ENCODE assay signal across 21 mouse cellular contexts in genomic region chr6:84806132-84806730, GRCm38 (mm10).
DNase-seq lines count a peak whose midpoint lies in the region; ATAC-seq and TF ChIP-seq lines count a peak whose summit lies in the region.
"Had no signal": no experiment of that assay in that cellular context is flagged by ENCODE, and none has a peak within 500 bp of the region (broad histone marks: within the 10 kb centered on the region; RNA-seq: fewer than 3 reads in every experiment).

No protein-coding gene starts in this region.

- DNase-seq in hindbrain, embryonic 14.5 days (ENCODE audit: low spot score), result no peak
- DNase-seq in kidney, adult 2 months, result peak; percentile 2
- no peak for DNase-seq in kidney, adult 9 months
- DNase-seq in right cerebral cortex, postnatal 10 days (ENCODE audit: low spot score in 2 of 2), result peak; percentile 23 to 28
- no peak for DNase-seq in right cerebral cortex, adult 18-20 months
- DNase-seq in lung, postnatal 0 days (ENCODE audit: low spot score), result no peak
- DNase-seq in embryo, embryonic 11 days, result no peak
- DNase-seq: adrenal gland, postnatal 10 days; cerebellum, adult 11-12 months; cerebellum, adult 9-11 months; gastrocnemius, postnatal 36 days; heart, adult 11 months; heart, postnatal 36 days had no signal

- TF ChIP-seq EP300 in lung, postnatal 0 days (IDR thresholded peaks at IDR 0.05), result no peak

- no peaks in the 10 kb centered on the region for H3K27me3 ChIP-seq in hindbrain, embryonic 14.5 days (ENCODE audit: control insufficient read depth, insufficient read depth, low read length)
- H3K27me3 ChIP-seq in hindbrain, embryonic 13.5 days, result no peaks in the 10 kb centered on the region
- no peaks in the 10 kb centered on the region for H3K27me3 ChIP-seq in kidney, adult 2 months (replicated peaks; ENCODE audit: control insufficient read depth, insufficient read depth, low read length)
- no peaks in the 10 kb centered on the region for H3K27me3 ChIP-seq in lung, postnatal 0 days (replicated peaks; ENCODE audit: insufficient read depth, low read length)
- H3K27me3 ChIP-seq: CH12.LX; embryonic facial prominence, embryonic 15.5 days; heart, embryonic 13.5 days had no signal

- H3K36me3 ChIP-seq in hindbrain, embryonic 14.5 days (replicated peaks; ENCODE audit: control insufficient read depth, insufficient read depth), result no peaks in the 10 kb centered on the region
- no peaks in the 10 kb centered on the region for H3K36me3 ChIP-seq in hindbrain, embryonic 13.5 days
- H3K36me3 ChIP-seq in kidney, adult 2 months (ENCODE audit: control insufficient read depth, insufficient read depth, low read length), result no peaks in the 10 kb centered on the region
- H3K36me3 ChIP-seq in lung, postnatal 0 days (ENCODE audit: insufficient read depth, low read length), result no peaks in the 10 kb centered on the region
- H3K36me3 ChIP-seq: embryonic facial prominence, embryonic 15.5 days; forebrain, embryonic 10.5 days; heart, embryonic 13.5 days had no signal

- no peak overlapping the region for H3K4me2 ChIP-seq in hindbrain, embryonic 14.5 days (replicated peaks)
- no peak overlapping the region for H3K4me2 ChIP-seq in hindbrain, embryonic 13.5 days
- no peak overlapping the region for H3K4me2 ChIP-seq in lung, postnatal 0 days (replicated peaks; ENCODE audit: low read depth, low read length)
- H3K4me2 ChIP-seq: embryonic facial prominence, embryonic 15.5 days; heart, embryonic 13.5 days had no signal

- H3K4me1 ChIP-seq in hindbrain, embryonic 14.5 days (replicated peaks; ENCODE audit: control insufficient read depth, insufficient read depth, low read length), result no peaks in the 10 kb centered on the region
- H3K4me1 ChIP-seq in hindbrain, embryonic 13.5 days (replicated peaks), result 0 out of 2 replicates have a peak, but pooled peaks cover 5% of the 10 kb centered on the region
- H3K4me1 ChIP-seq in kidney, adult 2 months (ENCODE audit: control insufficient read depth, insufficient read depth, low read length), result no peaks in the 10 kb centered on the region
- H3K4me1 ChIP-seq in lung, postnatal 0 days (ENCODE audit: insufficient read depth, low read depth, low read length), result no peaks in the 10 kb centered on the region
- H3K4me1 ChIP-seq: embryonic facial prominence, embryonic 15.5 days; forebrain, embryonic 10.5 days; heart, embryonic 13.5 days had no signal

- TF ChIP-seq POLR2A in kidney, adult 2 months (IDR thresholded peaks at IDR 0.05; ENCODE audit: low read depth, low read length), result no peak

- ATAC-seq in hindbrain, embryonic 14.5 days (ENCODE audit: low FRiP score), result no peak
- ATAC-seq in hindbrain, embryonic 13.5 days (ENCODE audit: low FRiP score), result no peak
- no peak for ATAC-seq in lung, postnatal 0 days
- ATAC-seq: forebrain, embryonic 14.5 days; intestine, embryonic 16.5 days had no signal

- no peak for TF ChIP-seq CTCF in kidney, adult 2 months (conservative IDR thresholded peaks at IDR 0.05; ENCODE audit: insufficient read depth, insufficient read length, low read depth, low read length)
- TF ChIP-seq CTCF in lung, postnatal 0 days (IDR thresholded peaks at IDR 0.05), result no peak

- H3K9me3 ChIP-seq in hindbrain, embryonic 14.5 days (ENCODE audit: control insufficient read depth, low read length), result no peaks in the 10 kb centered on the region
- no peaks in the 10 kb centered on the region for H3K9me3 ChIP-seq in hindbrain, embryonic 13.5 days
- H3K9me3 ChIP-seq in lung, postnatal 0 days (ENCODE audit: low read length), result no peaks in the 10 kb centered on the region
- H3K9me3 ChIP-seq: embryonic facial prominence, embryonic 15.5 days; forebrain, embryonic 10.5 days had no signal

- no peak overlapping the region for H3K9ac ChIP-seq in hindbrain, embryonic 14.5 days
- no peak overlapping the region for H3K9ac ChIP-seq in hindbrain, embryonic 13.5 days
- no peak overlapping the region for H3K9ac ChIP-seq in lung, postnatal 0 days (replicated peaks; ENCODE audit: low read depth)
- H3K9ac ChIP-seq: embryonic facial prominence, embryonic 15.5 days; heart, embryonic 13.5 days had no signal

- WGBS in hindbrain, embryonic 14.5 days, result 48% methylated on average over 2 of the region's 2 CpGs
- WGBS in hindbrain, embryonic 13.5 days, result 55% methylated on average over 2 of the region's 2 CpGs
- 59% methylated on average over 2 of the region's 2 CpGs for WGBS in kidney, adult 2 months
- WGBS in lung, postnatal 0 days, result 37% methylated on average over 2 of the region's 2 CpGs

- H3K27ac ChIP-seq in hindbrain, embryonic 14.5 days, result peak overlapping the region; percentile 14; the same call in 1 of the 2 replicates
- no peak overlapping the region for H3K27ac ChIP-seq in hindbrain, embryonic 13.5 days
- H3K27ac ChIP-seq in kidney, adult 2 months (ENCODE audit: insufficient read depth, low read depth, low read length), result no peak overlapping the region
- H3K27ac ChIP-seq in lung, postnatal 0 days (ENCODE audit: low read length), result no peak overlapping the region
- H3K27ac ChIP-seq: embryonic facial prominence, embryonic 15.5 days; forebrain, embryonic 10.5 days; heart, embryonic 13.5 days had no signal

- H3K4me3 ChIP-seq in hindbrain, embryonic 14.5 days (replicated peaks; ENCODE audit: low read length), result no peak overlapping the region
- no peak overlapping the region for H3K4me3 ChIP-seq in hindbrain, embryonic 13.5 days
- H3K4me3 ChIP-seq in kidney, adult 2 months (ENCODE audit: insufficient read depth, low read depth, low read length), result no peak overlapping the region
- H3K4me3 ChIP-seq in lung, postnatal 0 days (ENCODE audit: low read depth, low read length), result no peak overlapping the region
- H3K4me3 ChIP-seq: embryonic facial prominence, embryonic 15.5 days; erythroblast, embryonic 14.5 days; forebrain, embryonic 10.5 days; heart, embryonic 13.5 days had no signal

Comparison
In these comparisons a context has a peak if more than half of its experiments do, and no peak if none do; other contexts are left out.
1. DNase-seq: peak in kidney, adult 2 months (single experiment) and right cerebral cortex, postnatal 10 days (2 of 2); none in hindbrain, embryonic 14.5 days (single experiment), kidney, adult 9 months (single experiment), right cerebral cortex, adult 18-20 months (single experiment), lung, postnatal 0 days (single experiment) and embryo, embryonic 11 days (single experiment).